Mouse (Mus musculus) macrophage (primary cell): ENCODE measurements around the gene Pdk2. TPM values are rescaled to one million over a fixed set of nuclear protein-coding genes. Genes with fewer than 3 reads are reported as not detected.
A peak's percentile ranks its signal among the peaks of the same experiment; 100 is the strongest.

Source experiments
- H3K27ac ChIP-seq: fragments of 350-480 bp; formaldehyde crosslinking; 2 replicates; pipeline ENCODE4 v1.9.0; 2021
- H3K36me3 ChIP-seq: fragments of 350-480 bp; formaldehyde crosslinking; 2 replicates; pipeline ENCODE4 v1.9.0; 2021; ENCODE audit errors: inconsistent target
- H3K4me3 ChIP-seq: fragments of 350-480 bp; formaldehyde crosslinking; 2 replicates; pipeline ENCODE4 v1.9.0; 2021; ENCODE audit errors: inconsistent target
- H3K79me2 ChIP-seq: fragments of 350-480 bp; formaldehyde crosslinking; 2 replicates; pipeline ENCODE4 v1.9.0; 2021; ENCODE audit errors: inconsistent target
- WGBS: methylation state at CpG from one replicate; pipeline ENCODE4 v1.1.7; 2026; ENCODE audit warnings: inconsistent platforms; ENCODE audit not compliant: missing documents; 5-methylcytosine and 5-hydroxymethylcytosine counted together
- polyA plus RNA-seq: library from polyadenylated mRNA; stranded (reverse); fragments of 250-400 nt; gene quantifications from 3 replicates; pipeline ENCODE4 v1.2.4, GENCODE M21; 2018; ENCODE audit warnings: inconsistent platforms
- total RNA-seq, 78 experiments: library from RNA; depleted of rRNA; stranded (reverse); fragments of 250-400 nt; gene quantifications; 1 replicate in 9 of 78; 2 replicates in 24 of 78; 3 replicates in 43 of 78; 4 replicates in 2 of 78; pipeline ENCODE4 v1.2.4; 2018; ENCODE audit warnings: inconsistent platforms in 56 of 78

Gene Pdk2
- total RNA-seq (2018; cell fraction: chromatin; rRNA removed): 10 to 100 TPM in 1 of 26 experiments, 1 to 10 TPM in 14, under 1 TPM in 6, not detected in 5; 0.30 to 11.0 (median 3.0) TPM
- 10 to 100 TPM in 8 of 26 experiments, 1 to 10 TPM in 18; 3.2 to 13.4 (median 5.8) TPM for total RNA-seq (2018; cell fraction: cytosol; rRNA removed)
- 10 to 100 TPM in 1 of 26 experiments, 1 to 10 TPM in 22, under 1 TPM in 3; 0.81 to 10.7 (median 2.4) TPM for total RNA-seq (2018; cell fraction: nucleus; rRNA removed)
- polyA plus RNA-seq: 4.2 to 14.2 TPM (median 9.9 TPM) in 3 replicates

GRCm38 (mm10) chr11:95041139-95041609 is at the start of gene Pdk2:
Pdk2 (minus strand) TSS chr11:95041354.
- peak within 1 kb of the TSS; percentile 44 for H3K4me3 ChIP-seq
- no peak within 1 kb of the TSS for H3K27ac ChIP-seq
- under 1% methylated on average over 41 of the region's 41 CpGs for WGBS
- H3K36me3 ChIP-seq: no peaks in the 10 kb centered on the region
- no peaks in the 10 kb centered on the region for H3K79me2 ChIP-seq

- H3K79me2 ChIP-seq: no peaks in the 10 kb centered on the region
- 29% methylated on average over 16 of the region's 16 CpGs for WGBS
- no peaks in the 10 kb centered on the region for H3K36me3 ChIP-seq
- no peak overlapping the region for H3K4me3 ChIP-seq
- no peak overlapping the region for H3K27ac ChIP-seq
Observed at GRCm38 (mm10) chr11:95088857-95089779, 48.0 kb upstream of the Pdk2 start.

GRCm38 (mm10) chr11:95088286-95088685 is 47.1 kb upstream of the Pdk2 start:
- no peak overlapping the region for H3K4me3 ChIP-seq
- no peaks in the 10 kb centered on the region for H3K79me2 ChIP-seq
- 76% methylated on average over 7 of the region's 7 CpGs for WGBS
- no peak overlapping the region for H3K27ac ChIP-seq
- no peaks in the 10 kb centered on the region for H3K36me3 ChIP-seq

- H3K36me3 ChIP-seq: no peaks in the 10 kb centered on the region
- H3K27ac ChIP-seq: no peak overlapping the region
- H3K4me3 ChIP-seq: no peak overlapping the region
- no peaks in the 10 kb centered on the region for H3K79me2 ChIP-seq
- WGBS: 87% methylated on average over 13 of the region's 17 CpGs
Observed at GRCm38 (mm10) chr11:95087301-95088228, 46.4 kb upstream of the Pdk2 start.

- H3K27ac ChIP-seq: no peak overlapping the region
- no peak overlapping the region for H3K4me3 ChIP-seq
- no peaks in the 10 kb centered on the region for H3K36me3 ChIP-seq
- no peaks in the 10 kb centered on the region for H3K79me2 ChIP-seq
- 77% methylated on average over 5 of the region's 5 CpGs for WGBS
Observed at GRCm38 (mm10) chr11:95086229-95086628, 45.1 kb upstream of the Pdk2 start.

- no peak overlapping the region for H3K27ac ChIP-seq
- WGBS: 31% methylated on average over 5 of the region's 5 CpGs
- no peak overlapping the region for H3K4me3 ChIP-seq
- no peaks in the 10 kb centered on the region for H3K79me2 ChIP-seq
- no peaks in the 10 kb centered on the region for H3K36me3 ChIP-seq
Observed at GRCm38 (mm10) chr11:95085710-95086109, 44.6 kb upstream of the Pdk2 start.

GRCm38 (mm10) chr11:95084811-95085382 is 43.7 kb upstream of the Pdk2 start:
- H3K36me3 ChIP-seq: no peaks in the 10 kb centered on the region
- no peaks in the 10 kb centered on the region for H3K79me2 ChIP-seq
- 86% methylated on average over 3 of the region's 5 CpGs for WGBS

GRCm38 (mm10) chr11:95084175-95084574 is 43.0 kb upstream of the Pdk2 start:
- no peaks in the 10 kb centered on the region for H3K79me2 ChIP-seq
- H3K36me3 ChIP-seq: no peaks in the 10 kb centered on the region
- 88% methylated on average over 4 of the region's 4 CpGs for WGBS

More at GRCm38 (mm10) chr11:95084811-95085382, 43.7 kb upstream of the Pdk2 start:
- Histone ChIP-seq H3K4me3 (no peak overlapping the region), H3K27ac (no peak overlapping the region)

GRCm38 (mm10) chr11:95082896-95083295 is 41.7 kb upstream of the Pdk2 start:
- no peak overlapping the region for H3K4me3 ChIP-seq
- no peaks in the 10 kb centered on the region for H3K79me2 ChIP-seq
- no peak overlapping the region for H3K27ac ChIP-seq
- WGBS: 51% methylated on average over 7 of the region's 7 CpGs
- no peaks in the 10 kb centered on the region for H3K36me3 ChIP-seq

More at GRCm38 (mm10) chr11:95084175-95084574, 43.0 kb upstream of the Pdk2 start:
- no peak overlapping the region for H3K4me3 ChIP-seq
- H3K27ac ChIP-seq: no peak overlapping the region

GRCm38 (mm10) chr11:95080783-95081182 is 39.6 kb upstream of the Pdk2 start:
- H3K27ac ChIP-seq: no peak overlapping the region
- H3K79me2 ChIP-seq: no peaks in the 10 kb centered on the region
- WGBS: 99% methylated on average over 6 of the region's 6 CpGs
- no peaks in the 10 kb centered on the region for H3K36me3 ChIP-seq
- H3K4me3 ChIP-seq: no peak overlapping the region

- H3K79me2 ChIP-seq: no peaks in the 10 kb centered on the region
- no peak overlapping the region for H3K27ac ChIP-seq
- WGBS: 81% methylated on average over 6 of the region's 6 CpGs
Observed at GRCm38 (mm10) chr11:95079256-95079875, 38.2 kb upstream of the Pdk2 start.

GRCm38 (mm10) chr11:95077956-95078355 is 36.8 kb upstream of the Pdk2 start:
- H3K79me2 ChIP-seq: no peaks in the 10 kb centered on the region
- H3K27ac ChIP-seq: no peak overlapping the region
- WGBS: 19% methylated on average over 7 of the region's 7 CpGs
- no peaks in the 10 kb centered on the region for H3K36me3 ChIP-seq
- no peak overlapping the region for H3K4me3 ChIP-seq

More at GRCm38 (mm10) chr11:95079256-95079875, 38.2 kb upstream of the Pdk2 start:
- H3K36me3 ChIP-seq: no peaks in the 10 kb centered on the region
- no peak overlapping the region for H3K4me3 ChIP-seq

- no peak within 1 kb of the TSS for H3K27ac ChIP-seq
- WGBS: 1% methylated on average over 44 of the region's 51 CpGs
- H3K79me2 ChIP-seq: no peaks in the 10 kb centered on the region
- H3K36me3 ChIP-seq: no peaks in the 10 kb centered on the region
- H3K4me3 ChIP-seq: no peak within 1 kb of the TSS
Observed at GRCm38 (mm10) chr11:95076536-95077111, 35.5 kb upstream of the Pdk2 start, which contains the start of gene Itga3. Itga3 (minus strand) TSS chr11:95076801.
